Mouse (Mus musculus): ENCODE measurements around the gene Ttc28.

DNA sequence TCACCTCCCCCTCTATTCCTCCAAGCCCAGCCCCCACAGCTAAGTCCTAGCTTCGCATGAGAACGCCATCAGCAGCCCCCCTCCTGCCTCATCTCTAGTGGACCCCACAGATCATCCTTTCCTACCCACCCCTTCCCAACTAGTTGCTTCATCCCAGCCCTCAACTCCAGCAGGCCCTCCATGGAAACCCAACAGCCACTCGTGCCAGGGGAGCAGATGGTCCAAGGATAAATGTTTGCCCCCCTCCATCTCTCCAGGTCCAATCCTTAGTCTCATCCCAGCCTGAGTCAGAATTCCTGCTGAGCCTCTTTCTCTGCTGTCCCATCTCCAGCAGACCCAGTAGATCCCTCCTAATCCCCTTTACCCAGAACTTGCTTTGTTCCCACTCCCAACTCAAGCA lies 36.6 kb downstream of the Ttc28 start:
- no peak for TF ChIP-seq TAL1 (IDR thresholded peaks at IDR 0.05; ENCODE audit: low read length)
- TF ChIP-seq GATA1 (IDR thresholded peaks at IDR 0.05; ENCODE audit: low read length) = no peak

All from erythroblast, embryonic 14.5 days (primary cell).